Mouse (Mus musculus): ENCODE data around the gene Scamp1.

The Scamp1 gene

DNA sequence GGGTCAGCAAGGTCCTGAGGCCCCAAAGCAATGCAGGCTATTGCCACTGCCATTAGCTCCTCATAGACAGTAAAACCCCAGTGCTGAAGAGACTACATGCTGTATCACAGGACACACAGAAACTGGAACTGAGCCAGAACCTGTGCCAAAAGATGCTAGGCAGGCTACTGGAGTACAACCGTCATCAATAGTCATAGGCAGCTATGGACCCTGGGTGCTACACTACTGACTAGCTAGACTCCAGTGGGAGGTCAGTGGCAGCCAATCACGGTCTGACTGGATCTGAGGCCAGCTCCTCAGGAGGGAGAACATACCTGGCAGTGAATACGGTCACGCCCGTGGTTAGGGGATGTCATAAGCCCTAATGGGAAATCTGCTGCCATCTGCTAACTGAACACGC lies 14.4 kb downstream of the Scamp1 start:
- DNase-seq (ENCODE audit: low read depth, low spot score) = no peak

DNA sequence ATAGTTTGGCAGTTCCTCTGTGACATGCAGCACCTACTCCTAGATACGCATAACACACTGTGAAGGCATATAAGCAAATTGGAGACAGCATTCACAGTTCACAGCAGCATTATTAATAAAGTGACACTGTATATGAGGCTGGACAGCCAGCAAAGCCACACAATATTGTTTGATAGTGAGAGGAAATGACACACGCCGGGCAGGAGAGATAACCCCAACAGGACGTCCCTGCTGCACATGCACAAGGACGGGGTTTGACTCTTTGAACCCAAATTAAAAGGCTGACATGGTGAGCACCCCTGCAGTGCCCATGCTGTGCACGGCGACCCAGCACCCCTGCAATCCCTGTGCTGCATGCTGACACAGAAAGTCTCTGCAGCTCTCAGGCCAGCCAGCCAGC lies 17.5 kb downstream of the Scamp1 start:
- no peak for DNase-seq (ENCODE audit: low read depth, low spot score)

DNA sequence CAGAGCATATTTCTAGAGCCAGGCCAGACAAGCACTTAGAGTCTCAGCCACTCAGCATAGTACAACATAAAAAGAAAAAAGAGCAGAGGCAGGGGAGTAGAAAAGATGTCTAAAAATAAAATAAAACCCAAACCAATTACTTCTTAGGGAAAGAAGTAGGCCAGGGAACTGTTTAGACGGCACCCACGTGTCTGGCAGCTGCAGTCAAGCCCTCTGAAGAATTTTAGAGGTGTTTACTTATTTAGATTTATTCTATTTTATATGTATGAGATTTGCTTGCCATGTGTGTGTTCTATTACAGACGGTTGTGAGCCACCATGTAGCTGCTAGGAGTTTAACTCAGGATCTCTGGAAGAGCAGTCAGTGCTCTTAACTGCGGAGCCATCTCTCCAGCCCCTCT lies 18.5 kb downstream of the Scamp1 start:
- no peak for DNase-seq (ENCODE audit: low read depth, low spot score)

DNA sequence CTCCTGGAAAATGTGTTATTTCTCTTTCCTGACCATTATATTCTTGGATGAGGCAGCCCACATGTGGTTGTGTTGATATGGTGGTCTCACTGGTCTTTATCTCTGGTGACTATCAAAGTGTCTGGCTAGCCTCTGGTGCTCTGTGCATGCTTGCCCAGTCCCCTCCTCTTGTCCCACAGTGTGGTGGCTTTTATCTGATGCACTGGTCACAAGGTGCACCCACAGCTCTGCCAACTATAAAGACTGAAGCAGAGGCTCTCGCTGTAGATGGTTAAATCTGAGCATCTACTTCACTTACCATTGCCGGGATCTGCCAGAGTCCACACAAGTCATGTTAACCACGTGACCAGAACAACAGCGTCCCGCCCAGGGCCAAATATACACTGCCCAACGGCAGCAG lies 19.1 kb downstream of the Scamp1 start:
- DNase-seq (ENCODE audit: low read depth, low spot score) = no peak

DNA sequence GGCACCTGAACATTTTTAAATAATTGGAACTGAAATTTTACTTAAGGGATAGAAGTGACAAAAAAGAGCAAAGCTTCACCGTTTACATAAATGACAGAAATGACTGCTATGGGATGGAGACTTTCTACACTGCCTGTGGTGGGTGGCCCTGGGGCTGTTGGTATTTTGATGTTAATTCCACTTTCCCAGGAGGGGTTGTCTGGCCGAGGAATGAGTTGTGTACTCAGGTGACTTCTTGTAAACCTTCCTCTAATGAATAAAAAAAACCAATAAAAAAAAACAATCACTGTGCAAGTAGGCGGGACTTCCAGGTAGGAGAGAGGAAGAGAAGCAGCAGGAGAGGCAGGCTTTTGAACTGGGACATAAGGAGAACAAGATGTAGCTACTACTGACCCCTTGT lies 20.4 kb downstream of the Scamp1 start:
- no peak for DNase-seq (ENCODE audit: low read depth, low spot score)

DNA sequence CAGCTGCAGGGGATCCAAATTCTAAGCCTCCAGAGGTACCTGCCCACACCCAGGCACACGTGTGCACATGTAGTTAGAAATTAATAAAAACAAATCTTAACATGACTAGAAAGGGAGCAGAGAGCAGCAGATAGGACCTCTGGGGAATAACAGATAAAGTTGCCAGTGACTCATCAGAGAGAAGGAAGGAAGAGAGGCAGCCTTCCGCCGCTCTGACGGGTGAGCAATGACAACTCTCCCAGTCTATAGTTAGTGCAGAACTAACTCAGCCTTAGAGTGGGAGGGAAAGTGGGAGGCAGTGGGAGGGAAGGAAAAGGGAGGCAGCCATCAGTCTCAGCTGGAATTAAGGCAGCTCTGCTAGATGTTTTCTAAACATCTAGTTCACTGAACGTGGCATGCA lies 21.7 kb downstream of the Scamp1 start:
- no peak for DNase-seq (ENCODE audit: low read depth, low spot score)

DNA sequence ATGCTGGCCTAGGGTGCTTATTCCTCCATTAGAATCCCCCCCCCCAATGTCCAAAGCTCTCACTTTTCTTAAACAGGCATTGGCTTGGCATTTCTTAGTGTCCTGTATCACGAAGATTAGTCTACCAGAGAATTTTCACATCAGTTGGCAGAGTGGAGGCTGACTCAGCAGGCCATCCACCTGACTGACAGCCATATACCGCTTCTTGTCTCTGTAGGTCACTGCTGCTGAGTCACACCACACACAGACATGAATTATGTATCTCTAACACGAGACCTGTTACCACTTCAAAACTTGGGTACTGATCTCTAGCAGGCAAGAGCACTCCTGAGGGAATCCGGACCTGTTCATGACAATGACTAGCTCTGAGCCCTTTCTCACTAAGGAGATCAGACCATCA lies 23.1 kb downstream of the Scamp1 start:
- DNase-seq (ENCODE audit: low read depth, low spot score) = no peak

DNA sequence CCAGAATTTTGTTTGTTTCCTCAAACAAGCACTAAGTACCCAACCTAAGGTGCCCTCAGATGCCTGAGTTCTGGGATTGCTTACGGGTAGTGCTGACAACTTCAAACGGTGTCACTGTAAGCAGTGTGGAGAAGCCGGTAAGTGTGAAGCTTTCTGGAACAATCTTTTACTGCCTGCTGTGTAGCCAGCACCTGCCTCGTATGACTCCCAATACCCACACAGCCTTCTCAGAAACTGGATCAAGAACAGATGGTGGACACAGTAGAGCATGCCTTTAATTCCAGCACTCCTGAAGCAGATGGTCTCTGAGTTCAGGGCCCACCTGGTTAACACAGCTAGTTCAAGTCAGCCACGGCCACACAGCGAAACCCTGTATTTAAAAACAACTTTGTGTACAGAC lies 24.0 kb downstream of the Scamp1 start:
- DNase-seq (ENCODE audit: low read depth, low spot score) = no peak

DNA sequence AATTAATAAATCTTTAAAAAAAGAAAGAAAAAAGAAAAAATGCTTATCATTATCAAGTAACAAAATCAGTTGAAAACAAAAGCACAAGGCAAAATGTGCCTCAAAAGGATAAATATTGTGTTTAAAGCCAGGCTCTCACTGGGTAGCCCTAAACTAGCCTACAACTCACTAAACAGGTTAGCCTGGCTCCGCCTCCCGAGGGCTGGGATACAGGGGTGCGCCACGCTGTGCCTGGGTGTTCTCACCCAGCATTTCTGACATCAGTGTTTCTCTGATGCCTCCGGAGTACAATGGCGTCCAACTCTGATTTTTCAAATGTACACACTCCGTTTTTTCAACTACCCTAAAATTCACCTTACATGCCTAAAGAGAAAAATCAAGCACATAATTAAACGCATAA lies 24.7 kb downstream of the Scamp1 start:
- no peak for DNase-seq (ENCODE audit: low read depth, low spot score)

DNA sequence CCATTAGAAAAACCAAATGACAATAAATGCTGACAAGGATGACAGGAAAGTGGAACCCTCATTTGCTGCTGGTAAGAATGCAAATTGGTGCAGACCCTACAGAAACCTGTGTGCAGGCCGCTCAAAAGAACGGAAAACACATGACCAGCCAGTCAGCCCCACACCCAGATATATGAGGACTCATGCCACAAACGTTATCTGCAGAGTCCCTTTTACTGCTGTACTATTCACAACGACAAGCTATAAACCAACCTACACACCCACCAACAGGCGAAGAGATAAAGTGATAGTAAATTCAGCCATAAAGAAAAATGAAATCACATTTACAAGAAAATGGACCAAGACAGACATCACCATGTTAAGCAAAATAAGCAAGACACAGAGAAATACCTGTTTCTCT lies 26.4 kb downstream of the Scamp1 start:
- DNase-seq (ENCODE audit: low read depth, low spot score) = no peak

DNA sequence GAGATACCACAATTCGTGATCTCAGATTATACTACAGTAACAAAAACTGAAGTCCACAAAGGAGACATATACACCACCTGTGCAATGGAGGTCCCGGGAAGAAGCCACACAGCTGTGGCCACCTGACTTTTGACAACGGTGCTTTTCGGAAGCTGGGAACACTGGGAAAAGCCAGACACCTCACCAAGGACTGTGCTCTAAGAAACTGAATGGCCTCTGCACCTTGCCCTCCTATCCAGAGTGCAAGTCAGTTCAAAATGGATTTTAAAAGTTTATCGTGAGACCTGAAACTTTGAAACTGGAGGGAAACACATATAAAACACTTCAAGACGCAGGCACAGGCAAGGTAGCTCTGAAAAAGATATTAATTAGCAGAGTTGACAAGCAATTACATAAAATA lies 27.1 kb downstream of the Scamp1 start:
- no peak for DNase-seq (ENCODE audit: low read depth, low spot score)

DNA sequence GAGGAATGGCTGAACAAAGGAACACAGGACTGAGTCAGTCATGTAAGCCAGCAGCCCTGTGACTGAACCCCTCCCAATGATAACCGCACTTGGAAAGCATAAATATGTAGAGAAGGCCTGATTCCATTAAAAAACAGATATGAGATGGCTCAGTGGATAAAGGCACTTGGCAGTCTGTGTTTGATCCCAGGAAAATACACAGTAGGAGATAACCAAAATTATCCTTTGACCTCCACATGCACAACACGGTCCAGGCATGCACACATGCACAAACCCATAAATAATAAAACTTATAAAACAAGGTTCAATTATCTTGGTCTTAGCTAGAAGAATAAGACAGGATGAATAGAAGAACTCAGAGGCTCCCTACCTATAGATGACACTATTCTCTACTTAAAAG lies 27.9 kb downstream of the Scamp1 start:
- DNase-seq (ENCODE audit: low read depth, low spot score) = no peak

DNA sequence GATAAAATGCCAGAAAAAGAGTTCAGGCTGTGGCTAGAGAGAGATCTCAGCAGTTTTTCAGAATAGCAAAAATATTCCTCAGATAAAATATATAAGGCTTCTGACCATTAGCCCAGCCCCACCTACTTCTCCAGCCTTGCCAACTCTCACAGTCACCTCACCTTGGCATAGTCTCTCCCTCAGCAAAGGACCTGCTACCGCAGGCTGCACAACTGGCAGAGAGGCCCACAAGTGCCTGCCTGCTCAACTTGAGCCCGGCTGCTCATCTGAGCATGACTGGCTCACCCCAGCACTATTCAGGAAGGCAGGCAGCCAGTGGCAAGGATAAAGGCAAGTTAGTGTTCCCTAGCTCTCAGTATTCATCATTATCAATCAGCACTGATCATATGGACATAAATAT lies 30.5 kb downstream of the Scamp1 start:
- DNase-seq (ENCODE audit: low read depth, low spot score) = no peak

DNA sequence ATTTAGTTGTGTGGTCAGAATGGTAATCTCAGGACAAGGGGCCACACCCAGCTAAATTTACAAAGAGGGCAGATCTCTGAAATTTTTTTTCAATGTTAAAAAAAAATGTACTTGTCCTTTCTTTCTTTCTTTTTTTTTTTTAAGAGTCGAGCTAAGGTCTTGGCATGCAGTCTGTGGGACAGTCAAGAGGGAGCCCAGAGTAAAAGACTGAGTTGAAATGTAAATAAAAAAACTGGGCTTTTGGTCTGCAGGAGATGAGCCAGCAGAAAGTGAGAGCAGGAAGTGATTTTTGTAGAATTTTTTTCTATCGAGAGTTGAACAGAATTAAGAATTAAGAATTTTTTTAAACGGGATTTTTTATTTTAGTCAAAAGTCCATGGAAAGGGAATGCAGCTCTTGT lies 31.4 kb downstream of the Scamp1 start:
- DNase-seq (ENCODE audit: low read depth, low spot score) = no peak

DNA sequence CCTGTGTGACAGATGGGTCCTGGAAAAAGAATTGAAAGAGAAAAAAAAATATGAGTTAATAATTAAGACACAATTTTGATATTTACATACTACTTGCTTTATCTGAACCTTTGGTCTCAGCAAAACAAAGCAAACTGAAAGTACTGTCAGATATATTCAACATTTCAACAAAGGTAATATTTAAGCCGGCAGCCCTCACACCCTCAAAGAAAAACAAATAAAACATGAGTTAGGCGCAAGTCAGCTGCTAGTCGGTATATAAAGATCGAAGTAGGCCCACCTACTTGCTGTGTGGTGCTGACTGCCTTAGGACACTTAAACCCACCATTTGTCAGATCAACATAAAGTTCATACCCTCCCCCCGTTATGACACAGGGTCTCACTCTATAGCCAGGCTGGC lies 32.6 kb downstream of the Scamp1 start:
- DNase-seq (ENCODE audit: low read depth, low spot score) = no peak

DNA sequence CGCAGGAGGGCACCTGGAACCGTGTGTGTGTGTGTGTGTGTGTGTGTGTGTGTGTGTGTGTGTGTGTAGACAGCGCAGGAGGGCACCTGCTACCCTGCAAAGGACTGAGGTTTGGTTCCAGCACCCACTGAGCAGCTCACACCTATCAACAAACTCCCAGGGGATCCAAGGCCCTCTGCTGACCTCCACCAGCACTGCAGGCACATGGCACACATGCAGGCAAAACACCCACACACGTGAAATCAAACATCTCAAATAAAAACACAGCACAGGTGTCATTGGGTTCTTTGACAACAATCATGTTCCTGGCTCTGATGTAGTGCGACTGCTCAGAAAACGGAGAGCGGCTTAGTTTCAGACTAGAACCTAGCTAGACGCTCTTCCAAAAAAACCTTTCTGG lies 34.9 kb downstream of the Scamp1 start:
- peak; percentile 9 for DNase-seq (ENCODE audit: low read depth, low spot score)

DNA sequence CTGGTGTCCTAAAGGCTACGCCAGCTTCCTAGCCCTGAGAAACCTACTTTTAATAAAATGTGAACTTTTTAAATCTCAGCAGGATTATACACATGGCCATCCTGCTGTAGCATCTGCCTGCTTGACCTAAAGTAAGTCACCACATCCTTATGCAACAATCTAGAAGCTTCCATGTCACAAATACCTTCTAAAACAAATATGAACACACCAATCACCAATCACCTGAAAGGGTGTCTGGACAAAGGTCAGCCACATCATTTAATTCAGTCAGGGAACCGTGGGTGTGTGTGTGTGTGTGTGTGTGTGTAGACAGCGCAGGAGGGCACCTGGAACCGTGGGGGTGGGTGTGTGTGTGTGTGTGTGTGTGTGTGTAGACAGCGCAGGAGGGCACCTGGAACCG lies 35.5 kb downstream of the Scamp1 start:
- DNase-seq (ENCODE audit: low read depth, low spot score) = no peak

DNA sequence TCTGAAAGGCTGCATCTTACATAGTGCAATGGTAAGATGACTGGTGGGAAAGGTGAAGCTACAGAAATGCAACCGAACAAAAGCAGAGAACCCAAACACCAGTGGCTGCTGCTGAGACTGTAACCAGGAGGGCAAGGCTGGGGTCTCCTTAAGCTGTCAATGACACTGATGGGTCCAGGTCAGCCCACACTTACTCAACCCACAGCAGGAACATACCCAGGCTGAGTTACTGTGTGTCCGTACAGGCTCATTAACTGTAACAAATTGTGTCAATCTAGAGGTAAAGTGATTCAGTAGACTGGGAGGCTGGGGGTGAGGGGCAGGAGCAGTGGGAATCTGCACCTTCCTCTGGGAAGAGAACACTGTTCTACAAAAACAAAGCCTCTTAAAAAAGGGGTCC lies 42.8 kb downstream of the Scamp1 start:
- no peak for DNase-seq (ENCODE audit: low read depth, low spot score)

DNA sequence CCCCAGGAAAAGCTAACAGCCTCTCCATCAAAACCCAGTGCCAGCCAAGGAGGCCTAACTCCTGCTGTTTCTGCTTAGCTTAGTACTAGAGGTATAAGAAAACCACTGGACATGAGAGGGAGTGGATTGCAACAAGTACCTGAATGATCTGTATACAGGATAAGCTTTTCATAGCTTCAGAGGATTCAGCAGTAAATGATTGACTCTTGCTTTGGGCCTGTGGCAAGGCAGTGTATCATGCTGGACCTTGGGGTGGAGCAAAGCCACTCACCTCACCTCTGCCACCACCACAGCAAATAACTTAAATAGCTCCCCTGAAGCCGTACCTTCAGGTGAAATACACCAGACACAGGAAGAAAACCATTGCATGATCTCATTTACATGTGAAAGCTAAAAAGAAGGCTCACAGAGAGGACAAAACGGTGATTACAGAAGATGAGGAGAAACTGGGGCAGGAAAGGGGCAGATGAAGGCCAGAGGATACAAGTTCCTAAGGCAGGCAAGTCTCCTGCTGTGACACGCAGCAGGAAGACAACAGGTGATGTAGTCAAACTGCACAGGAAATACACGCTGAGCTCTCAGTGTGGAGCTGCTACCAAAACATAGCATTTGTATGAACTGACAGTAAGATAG lies 43.6 kb downstream of the Scamp1 start:
- no peak for DNase-seq (ENCODE audit: low read depth, low spot score)

DNA sequence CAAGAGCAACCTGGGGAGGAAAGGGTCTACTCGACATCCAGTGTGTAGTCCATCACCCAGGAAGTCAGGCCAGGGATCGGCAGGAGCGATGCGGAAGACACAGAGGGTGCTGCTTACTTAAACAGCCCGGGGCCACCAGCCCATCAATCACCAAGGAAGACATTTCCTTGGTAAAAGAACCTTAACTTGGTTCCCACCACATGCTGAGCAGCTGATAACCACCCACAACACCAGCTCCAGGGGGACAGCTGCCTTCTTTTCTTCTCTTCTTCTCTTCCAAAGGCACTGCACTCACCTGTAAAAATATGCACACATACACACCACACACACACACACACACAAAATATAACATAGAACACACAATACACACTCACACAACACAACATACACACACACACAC lies 44.8 kb downstream of the Scamp1 start:
- no peak for DNase-seq (ENCODE audit: low read depth, low spot score)

DNA sequence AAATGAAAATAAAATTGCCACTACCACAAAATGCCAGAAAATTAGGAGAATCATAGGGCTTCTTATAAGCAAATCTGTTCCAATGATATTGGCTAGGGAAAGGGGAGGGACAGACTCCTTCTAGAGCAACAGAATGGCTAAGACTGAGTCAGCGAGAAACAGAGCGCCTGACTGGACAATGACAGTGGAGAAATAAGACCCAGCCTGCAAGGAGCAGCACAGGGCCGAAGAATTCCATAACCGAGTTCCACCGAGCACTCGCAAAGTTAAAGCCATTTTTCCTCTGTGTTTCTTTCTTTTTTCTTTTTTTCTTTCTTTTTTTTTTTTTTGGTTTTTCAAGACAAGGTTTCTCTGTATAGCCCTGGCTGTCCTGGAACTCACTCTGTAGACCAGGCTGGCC lies 45.5 kb downstream of the Scamp1 start:
- no peak for DNase-seq (ENCODE audit: low read depth, low spot score)

DNA sequence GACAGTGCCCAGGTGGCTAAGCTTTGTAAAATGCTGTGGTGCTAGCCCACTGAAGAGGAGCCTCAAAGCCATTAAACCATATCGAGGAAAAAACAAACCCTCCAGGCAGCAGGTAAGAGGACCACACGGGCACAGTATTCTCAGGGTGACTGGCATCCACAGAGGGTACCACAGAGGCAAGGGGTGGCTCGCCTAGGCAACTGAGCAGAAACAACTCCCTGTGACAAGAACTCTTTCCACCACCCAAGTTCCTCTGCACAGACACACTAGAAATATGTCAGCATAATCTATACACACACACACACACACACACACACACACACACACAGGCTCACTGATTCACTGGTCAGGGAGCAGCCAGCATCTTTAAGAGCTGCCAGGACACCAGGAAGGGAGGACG lies 46.2 kb downstream of the Scamp1 start:
- DNase-seq (ENCODE audit: low read depth, low spot score) = no peak

DNA sequence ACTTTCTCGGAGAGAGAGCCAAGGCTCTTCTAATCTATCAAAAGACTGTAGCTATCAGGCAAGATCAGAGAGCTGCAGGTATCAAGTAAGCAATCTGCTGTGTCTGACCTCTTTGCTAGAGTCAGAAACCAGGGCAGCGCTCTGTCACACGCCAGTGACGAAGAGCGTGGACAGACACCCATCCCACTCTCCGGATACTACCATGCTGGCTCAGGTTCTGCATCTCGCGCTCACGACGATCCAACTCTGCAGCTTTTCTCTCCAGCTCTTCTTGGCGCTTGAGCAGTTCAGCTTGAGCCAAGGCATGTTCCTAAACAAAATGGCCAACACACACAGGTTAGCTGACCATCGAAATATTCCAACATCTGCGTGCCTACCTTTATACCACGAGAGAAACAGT lies 53.8 kb downstream of the Scamp1 start:
- no peak for DNase-seq (ENCODE audit: low read depth, low spot score)

Data from A20 (cell line).